Mouse (Mus musculus): Measurements from ENCODE around the gene Xpo5.

DNA sequence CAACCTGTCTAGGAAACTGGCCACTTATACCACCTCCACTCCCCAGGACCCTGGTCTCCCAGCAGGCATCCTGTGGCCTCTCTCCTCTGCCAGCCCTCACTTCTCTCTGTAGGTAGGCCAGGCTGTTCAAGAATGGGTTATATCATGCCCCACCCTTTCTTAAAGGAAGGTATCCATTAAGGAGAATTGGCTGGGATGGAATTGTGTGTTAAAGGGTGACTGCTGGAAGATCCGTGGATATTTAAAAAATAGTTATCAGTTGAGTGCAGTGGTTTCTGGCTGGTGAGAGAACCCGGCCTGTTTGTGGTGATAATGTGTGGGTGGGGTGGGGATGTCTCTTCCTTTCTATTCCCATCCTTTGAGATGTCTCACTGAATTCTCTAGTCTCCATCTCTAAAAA is 43.3 kb upstream of the Xpo5 start:
- TF ChIP-seq FLI1 (IDR thresholded peaks at IDR 0.05; ENCODE audit: low read length) (no peak), GATA1 (IDR thresholded peaks at IDR 0.05; ENCODE audit: borderline replicate concordance, low read length) (no peak)

Measured in megakaryocyte, embryonic 14.5 days (primary cell).